Mouse (Mus musculus) midbrain, embryonic 11.5 days (tissue): ENCODE measurements around the gene Plcl2. TPM values are rescaled to one million over a fixed set of nuclear protein-coding genes. Genes with fewer than 3 reads are reported as not detected.

Source experiments
- ATAC-seq: fragments of 200-750 bp; cut with Nextera tagmentation; 2 replicates; pipeline ENCODE4 v1.8.0; 2017; ENCODE audit warnings: moderate TSS enrichment, moderate library complexity; ENCODE audit not compliant: low FRiP score
- DNase-seq: peaks from one replicate; pipeline ENCODE4 v3.0.0; 2015; ENCODE audit warnings: low spot score; ENCODE audit errors: missing footprints
- H3K27ac ChIP-seq: fragments of 300-500 bp; sonication (generic); 2 replicates; pipeline ENCODE4 v1.5.1; 2014; ENCODE audit warnings: low read depth, low read length
- H3K27me3 ChIP-seq: fragments of 300-500 bp; sonication (generic); 2 replicates; pipeline ENCODE4 v1.6.1; 2014; ENCODE audit warnings: mild to moderate bottlenecking, low read length, moderate library complexity, mixed read lengths; ENCODE audit not compliant: control insufficient read depth, insufficient read depth
- H3K36me3 ChIP-seq: fragments of 300-500 bp; sonication (generic); 2 replicates; pipeline ENCODE4 v1.6.1; 2014; ENCODE audit warnings: mild to moderate bottlenecking, low read length, moderate library complexity, mixed read lengths; ENCODE audit not compliant: control insufficient read depth, insufficient read depth
- H3K4me1 ChIP-seq: fragments of 300-500 bp; sonication (generic); 2 replicates; pipeline ENCODE4 v1.6.1; 2014; ENCODE audit warnings: low read length; ENCODE audit not compliant: control insufficient read depth, insufficient read depth
- H3K4me2 ChIP-seq: fragments of 300-500 bp; sonication (generic); 2 replicates; pipeline ENCODE4 v1.6.1; 2014; ENCODE audit warnings: mild to moderate bottlenecking, moderate library complexity
- H3K4me3 ChIP-seq: fragments of 300-500 bp; sonication (generic); 2 replicates; pipeline ENCODE4 v1.5.1; 2014; ENCODE audit warnings: low read depth, low read length
- H3K9ac ChIP-seq: fragments of 300-500 bp; sonication (generic); 2 replicates; pipeline ENCODE4 v1.6.1; 2014; ENCODE audit warnings: low read length
- H3K9me3 ChIP-seq: fragments of 300-500 bp; sonication (generic); 2 replicates; pipeline ENCODE4 v1.6.1; 2016; ENCODE audit warnings: low read length; ENCODE audit not compliant: control insufficient read depth
- WGBS: fragments of 180-500 bp; shearing (Covaris S2); extraction: QIAGEN DNeasy Blood & Tissue Kit; methylation state at CpG from one replicate; pipeline ENCODE4 v1.1.7; 2014; 5-methylcytosine and 5-hydroxymethylcytosine counted together
- polyA plus RNA-seq: library from polyadenylated mRNA; unstranded; fragments of >200 nt; fragmentation: Nextera tagmentation; extraction: Ambion mirVana; gene quantifications from 2 replicates; pipeline ENCODE4 v1.2.1, GENCODE M21; 2014

The Plcl2 gene
- polyA plus RNA-seq, 1 experiment from 2014 or later: 6.1 TPM

DNA sequence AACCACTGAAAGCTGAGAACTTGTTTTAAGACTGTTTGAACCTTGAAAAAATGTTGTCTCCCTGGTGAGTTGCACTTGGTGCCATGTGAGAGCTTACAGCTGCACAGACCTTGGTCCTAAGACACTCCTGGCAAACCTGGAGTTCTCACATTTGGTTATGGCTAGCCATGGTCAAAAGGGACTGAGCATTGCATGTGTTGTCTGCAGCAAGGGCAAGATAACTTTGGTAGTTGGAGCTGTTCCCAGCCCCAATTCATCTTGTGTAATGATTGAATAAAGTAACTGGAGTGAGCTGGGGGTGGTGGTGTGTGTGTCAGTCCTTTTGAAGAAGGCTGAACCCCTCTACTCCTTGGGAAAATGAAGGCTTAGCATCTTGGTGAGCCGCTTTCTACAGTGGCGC lies 215.2 kb downstream of the Plcl2 start:
- Histone ChIP-seq H3K4me3 (no peak overlapping the region), H3K36me3 (no peaks in the 10 kb centered on the region), H3K4me1 (no peaks in the 10 kb centered on the region), H3K27me3 (no peaks in the 10 kb centered on the region), H3K9ac (no peak overlapping the region), H3K9me3 (no peaks in the 10 kb centered on the region), H3K27ac (no peak overlapping the region), H3K4me2 (no peak overlapping the region)
- DNase-seq (no peak), ATAC-seq (no peak)
- WGBS: 46% methylated on average over 2 of the region's 2 CpGs

DNA sequence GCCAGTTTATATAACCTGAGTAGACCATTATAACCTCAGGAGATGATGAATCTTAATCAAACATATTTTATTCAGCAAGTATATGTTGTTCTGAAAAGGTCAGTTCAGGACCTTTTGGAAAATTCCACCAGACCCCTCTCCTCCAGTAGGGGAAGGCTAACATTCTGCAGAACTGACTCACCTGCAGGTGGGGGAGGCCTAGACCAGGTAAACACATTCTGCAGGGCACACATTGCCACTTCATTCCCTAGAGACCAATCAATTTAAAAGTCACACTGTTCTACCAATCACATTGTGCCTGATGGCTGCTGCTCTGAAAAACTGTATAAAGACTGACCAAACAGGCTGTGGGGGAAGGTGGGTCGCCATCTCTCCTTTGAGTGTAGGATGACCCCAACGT lies 217.1 kb downstream of the Plcl2 start:
- Histone ChIP-seq H3K9ac (no peak overlapping the region), H3K36me3 (no peaks in the 10 kb centered on the region), H3K9me3 (no peaks in the 10 kb centered on the region), H3K27ac (no peak overlapping the region), H3K4me1 (no peaks in the 10 kb centered on the region), H3K27me3 (no peaks in the 10 kb centered on the region), H3K4me3 (no peak overlapping the region), H3K4me2 (no peak overlapping the region)
- 75% methylated on average over 2 of the region's 2 CpGs for WGBS
- DNase-seq (no peak), ATAC-seq (no peak)

DNA sequence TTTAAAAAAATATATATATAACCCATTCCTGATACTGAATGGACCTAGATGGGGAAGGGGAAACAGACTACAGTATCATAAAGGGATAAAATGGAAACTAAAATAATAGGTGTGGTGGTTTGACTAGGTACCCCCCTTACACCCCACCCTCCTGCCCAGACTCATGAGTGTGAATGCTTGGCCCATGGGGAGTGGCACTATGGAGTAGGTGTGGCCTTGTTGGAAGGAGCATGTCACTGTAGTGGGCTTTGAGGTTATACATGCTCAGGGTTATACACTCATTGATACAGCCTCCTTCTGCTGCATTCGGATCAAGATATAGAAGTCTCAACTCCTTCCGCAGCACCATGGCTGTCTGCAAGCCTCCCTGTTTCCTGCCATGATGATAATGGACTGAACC lies 219.8 kb downstream of the Plcl2 start:
- Histone ChIP-seq H3K4me1 (no peaks in the 10 kb centered on the region), H3K27ac (no peak overlapping the region), H3K36me3 (no peaks in the 10 kb centered on the region), H3K9me3 (no peaks in the 10 kb centered on the region), H3K9ac (no peak overlapping the region), H3K27me3 (no peaks in the 10 kb centered on the region), H3K4me2 (no peak overlapping the region), H3K4me3 (no peak overlapping the region)
- WGBS: 91% methylated on average over 2 of the region's 2 CpGs
- DNase-seq (no peak), ATAC-seq (no peak)

GRCm38 (mm10) chr17:50729577-50729976 lies 220.4 kb downstream of the Plcl2 start:
- no peaks in the 10 kb centered on the region for H3K9me3 ChIP-seq
- WGBS: 86% methylated on average over 6 of the region's 6 CpGs

GRCm38 (mm10) chr17:50730896-50731295 lies 221.7 kb downstream of the Plcl2 start:
- no peak overlapping the region for H3K27ac ChIP-seq
- no peaks in the 10 kb centered on the region for H3K27me3 ChIP-seq
- H3K4me1 ChIP-seq: no peaks in the 10 kb centered on the region
- DNase-seq (no peak), ATAC-seq (no peak)
- H3K4me3 ChIP-seq: no peak overlapping the region
- H3K36me3 ChIP-seq: no peaks in the 10 kb centered on the region
- H3K9ac ChIP-seq: no peak overlapping the region
- 88% methylated on average over 2 of the region's 2 CpGs for WGBS
- no peaks in the 10 kb centered on the region for H3K9me3 ChIP-seq
- H3K4me2 ChIP-seq: no peak overlapping the region

More at GRCm38 (mm10) chr17:50729577-50729976, 220.4 kb downstream of the Plcl2 start:
- H3K27ac ChIP-seq: no peak overlapping the region
- DNase-seq (no peak), ATAC-seq (no peak)
- H3K9ac ChIP-seq: no peak overlapping the region
- no peaks in the 10 kb centered on the region for H3K36me3 ChIP-seq
- H3K4me1 ChIP-seq: no peaks in the 10 kb centered on the region
- H3K4me3 ChIP-seq: no peak overlapping the region
- H3K27me3 ChIP-seq: no peaks in the 10 kb centered on the region
- H3K4me2 ChIP-seq: no peak overlapping the region

- no peak overlapping the region for H3K27ac ChIP-seq
- no peak overlapping the region for H3K4me2 ChIP-seq
- H3K9ac ChIP-seq: no peak overlapping the region
- H3K9me3 ChIP-seq: no peaks in the 10 kb centered on the region
- DNase-seq (no peak), ATAC-seq (no peak)
- no peak overlapping the region for H3K4me3 ChIP-seq
- H3K27me3 ChIP-seq: no peaks in the 10 kb centered on the region
- H3K36me3 ChIP-seq: no peaks in the 10 kb centered on the region
- WGBS: 91% methylated on average over 5 of the region's 5 CpGs
- no peaks in the 10 kb centered on the region for H3K4me1 ChIP-seq
Observed at GRCm38 (mm10) chr17:50731876-50732275, 222.7 kb downstream of the Plcl2 start.

- Histone ChIP-seq H3K9ac (no peak overlapping the region), H3K4me2 (no peak overlapping the region), H3K4me1 (no peaks in the 10 kb centered on the region), H3K4me3 (no peak overlapping the region), H3K27me3 (no peaks in the 10 kb centered on the region), H3K27ac (no peak overlapping the region), H3K36me3 (no peaks in the 10 kb centered on the region), H3K9me3 (no peaks in the 10 kb centered on the region)
- DNase-seq (no peak), ATAC-seq (no peak)
- 91% methylated on average over 7 of the region's 7 CpGs for WGBS
Observed at GRCm38 (mm10) chr17:50733390-50733789, 224.2 kb downstream of the Plcl2 start.

DNA sequence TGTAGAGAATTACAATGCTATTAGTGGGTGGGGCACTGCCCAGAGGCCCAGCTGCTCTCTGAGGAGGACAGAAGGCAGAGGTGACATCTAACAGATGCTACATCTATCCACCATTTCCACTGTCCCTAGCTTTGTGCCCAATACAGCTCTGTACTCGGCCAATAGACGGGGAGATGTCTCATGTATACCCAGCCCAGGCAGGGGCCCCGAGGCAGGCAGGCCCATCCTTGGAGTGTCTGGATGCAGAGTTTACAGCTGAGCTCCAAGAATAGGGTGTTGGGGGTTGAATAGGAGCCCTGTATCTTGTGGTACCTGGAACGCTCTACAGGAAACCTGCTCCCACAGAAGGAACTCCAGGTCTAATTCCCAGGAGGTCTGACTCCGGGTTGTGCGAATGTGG lies 225.6 kb downstream of the Plcl2 start:
- Histone ChIP-seq H3K36me3 (no peaks in the 10 kb centered on the region), H3K27me3 (no peaks in the 10 kb centered on the region), H3K9me3 (no peaks in the 10 kb centered on the region), H3K4me1 (no peaks in the 10 kb centered on the region), H3K4me3 (no peak overlapping the region), H3K4me2 (no peak overlapping the region), H3K27ac (no peak overlapping the region), H3K9ac (no peak overlapping the region)
- DNase-seq (no peak), ATAC-seq (no peak)
- WGBS: 91% methylated on average over 6 of the region's 6 CpGs

DNA sequence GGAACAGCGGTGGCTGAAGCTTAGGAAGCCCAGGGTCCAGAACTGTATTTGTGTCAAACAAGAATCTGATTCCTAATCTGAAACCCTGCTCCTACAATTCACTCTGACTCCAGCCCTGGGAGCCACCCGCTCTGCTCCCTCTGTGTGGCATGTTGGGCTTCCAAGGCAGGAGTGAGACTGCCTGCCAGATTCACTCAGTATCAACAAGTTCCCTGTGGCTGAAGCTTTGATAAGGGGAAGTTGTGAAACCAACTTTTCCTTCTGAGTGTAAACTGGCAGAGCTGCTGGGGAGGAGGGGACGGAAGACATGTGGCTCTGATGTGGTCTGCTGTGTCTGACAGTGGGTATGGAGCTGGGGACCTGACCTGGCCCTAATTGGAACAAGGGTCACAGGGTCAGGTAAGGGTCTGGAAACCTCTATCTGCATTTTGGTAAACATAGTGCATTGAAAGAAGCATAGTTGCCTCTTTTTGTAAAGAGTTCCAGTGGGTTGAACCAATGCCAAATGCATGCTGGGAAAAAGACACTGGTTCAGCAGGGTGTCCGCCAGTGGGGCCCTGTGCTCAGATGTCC lies 226.3 kb downstream of the Plcl2 start:
- H3K4me1 ChIP-seq: no peaks in the 10 kb centered on the region
- WGBS: 91% methylated on average over 4 of the region's 4 CpGs
- no peaks in the 10 kb centered on the region for H3K27me3 ChIP-seq
- no peak overlapping the region for H3K9ac ChIP-seq
- no peak for DNase-seq
- ATAC-seq: no peak
- H3K36me3 ChIP-seq: no peaks in the 10 kb centered on the region
- H3K4me3 ChIP-seq: no peak overlapping the region
- no peak overlapping the region for H3K4me2 ChIP-seq
- H3K27ac ChIP-seq: no peak overlapping the region
- no peaks in the 10 kb centered on the region for H3K9me3 ChIP-seq
